8 mouse cellular contexts compared by ENCODE assay signal in the genomic region with DNA sequence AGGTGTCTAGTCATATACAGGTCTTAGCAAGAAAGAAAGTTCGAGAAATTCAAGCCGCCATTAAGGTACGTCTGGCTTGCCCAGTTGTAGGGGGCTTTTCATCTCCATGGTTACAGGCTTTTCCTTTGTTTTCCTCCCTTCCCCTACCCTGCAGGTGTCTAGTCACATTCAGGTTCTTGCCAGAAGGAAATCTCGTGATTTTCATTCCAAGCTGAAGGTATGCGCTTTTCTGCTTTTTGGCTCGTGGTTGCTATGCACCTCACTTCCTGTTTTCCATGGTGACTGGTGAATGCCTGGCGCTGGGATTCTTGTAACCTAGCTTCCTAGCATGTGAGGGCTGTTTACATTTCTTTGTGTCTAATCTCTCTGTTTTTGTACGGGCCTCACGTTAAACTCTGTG.
DNase-seq lines count a peak whose midpoint lies in the region; ATAC-seq and TF ChIP-seq lines count a peak whose summit lies in the region.

No protein-coding gene starts in this region.

- H3K9me3 ChIP-seq in heart, embryonic 13.5 days = peaks cover 4% of the 10 kb centered on the region; the same call in 1 of the 2 replicates
- H3K9me3 ChIP-seq in forebrain, postnatal 0 days (ENCODE audit: low read length) = no peaks in the 10 kb centered on the region
- H3K9me3 ChIP-seq in lung, postnatal 0 days (ENCODE audit: low read length) = no peaks in the 10 kb centered on the region

- peak overlapping the region; percentile 16; the same call in 1 of the 2 replicates for H3K4me3 ChIP-seq in heart, embryonic 13.5 days
- H3K4me3 ChIP-seq in forebrain, postnatal 0 days (ENCODE audit: low read depth, low read length) = peak overlapping the region; percentile 32
- 0 out of 2 replicates have a peak overlapping the region, but pooled peaks have one; percentile 1 for H3K4me3 ChIP-seq in lung, postnatal 0 days (ENCODE audit: low read depth, low read length)

- H3K9ac ChIP-seq in heart, embryonic 13.5 days = no peak overlapping the region
- H3K9ac ChIP-seq in forebrain, postnatal 0 days = peak overlapping the region; percentile 34; the same call in 1 of the 2 replicates
- H3K9ac ChIP-seq in lung, postnatal 0 days (replicated peaks; ENCODE audit: low read depth) = no peak overlapping the region

- H3K27ac ChIP-seq in heart, embryonic 13.5 days (replicated peaks) = peak overlapping the region; percentile 36
- peak overlapping the region; percentile 79 for H3K27ac ChIP-seq in forebrain, postnatal 0 days (ENCODE audit: low read depth, low read length)
- H3K27ac ChIP-seq in lung, postnatal 0 days (ENCODE audit: low read length) = no peak overlapping the region

- H3K36me3 ChIP-seq in heart, embryonic 13.5 days = peaks cover 33% of the 10 kb centered on the region
- H3K36me3 ChIP-seq in forebrain, postnatal 0 days (ENCODE audit: insufficient read depth) = no peaks in the 10 kb centered on the region
- no peaks in the 10 kb centered on the region for H3K36me3 ChIP-seq in lung, postnatal 0 days (ENCODE audit: insufficient read depth, low read length)

- TF ChIP-seq CTCF in forebrain, postnatal 0 days (IDR thresholded peaks at IDR 0.05; ENCODE audit: low read depth) = no peak
- no peak for TF ChIP-seq CTCF in lung, postnatal 0 days (IDR thresholded peaks at IDR 0.05)

- H3K4me2 ChIP-seq in heart, embryonic 13.5 days = peak overlapping the region; percentile 48
- peak overlapping the region; percentile 54 for H3K4me2 ChIP-seq in forebrain, postnatal 0 days (ENCODE audit: low read depth)
- H3K4me2 ChIP-seq in lung, postnatal 0 days (replicated peaks; ENCODE audit: low read depth, low read length) = peak overlapping the region; percentile 6; the same call in 1 of the 2 replicates

- ATAC-seq in heart, embryonic 13.5 days (ENCODE audit: extremely low read depth, insufficient number of reproducible peaks, low FRiP score, low TSS enrichment) = no peak
- peak; percentile 89 for ATAC-seq in forebrain, postnatal 0 days
- peak; percentile 80 for ATAC-seq in lung, postnatal 0 days

- no peak for DNase-seq in heart, postnatal 4 days
- DNase-seq in ZHBTc4 (ENCODE audit: low read depth, low spot score) = peak; percentile 94
- DNase-seq in forebrain, postnatal 0 days = peak; percentile 85
- peak; percentile 80 for DNase-seq in lung, postnatal 0 days (ENCODE audit: low spot score)
- no peak for DNase-seq in urinary bladder, postnatal 14 days (ENCODE audit: low spot score)
- DNase-seq in gastrocnemius, postnatal 25 days = no peak
- DNase-seq in gastrocnemius, adult 18-20 months (ENCODE audit: low spot score) = no peak

- WGBS in heart, embryonic 13.5 days = 44% methylated on average over 9 of the region's 9 CpGs
- WGBS in forebrain, postnatal 0 days = under 1% methylated on average over 9 of the region's 9 CpGs
- WGBS in lung, postnatal 0 days = 20% methylated on average over 9 of the region's 9 CpGs

- TF ChIP-seq EP300 in lung, postnatal 0 days (IDR thresholded peaks at IDR 0.05) = no peak; the same call in none of the 2 replicates

- H3K4me1 ChIP-seq in heart, embryonic 13.5 days = peaks cover 32% of the 10 kb centered on the region
- peaks cover 15% of the 10 kb centered on the region for H3K4me1 ChIP-seq in forebrain, postnatal 0 days (ENCODE audit: insufficient read depth)
- no peaks in the 10 kb centered on the region for H3K4me1 ChIP-seq in lung, postnatal 0 days (ENCODE audit: insufficient read depth, low read depth, low read length)

- H3K27me3 ChIP-seq in heart, embryonic 13.5 days (replicated peaks) = no peaks in the 10 kb centered on the region
- no peaks in the 10 kb centered on the region for H3K27me3 ChIP-seq in forebrain, postnatal 0 days (ENCODE audit: insufficient read depth, low read length)
- H3K27me3 ChIP-seq in lung, postnatal 0 days (replicated peaks; ENCODE audit: insufficient read depth, low read length) = no peaks in the 10 kb centered on the region

Comparison
In these comparisons a context has a peak if more than half of its experiments do, and no peak if none do; other contexts are left out.
1. DNase-seq: peak in ZHBTc4 (single experiment), forebrain, postnatal 0 days (single experiment) and lung, postnatal 0 days (single experiment); none in heart, postnatal 4 days (single experiment), urinary bladder, postnatal 14 days (single experiment), gastrocnemius, postnatal 25 days (single experiment) and gastrocnemius, adult 18-20 months (single experiment).
2. Peak in every context shown above with its lines, with median percentiles within 50 percentile points of each other: H3K4me2 ChIP-seq and H3K4me3 ChIP-seq.